Mouse (Mus musculus): ENCODE results near the gene Kazald1. TPM values are rescaled to one million over a fixed set of nuclear protein-coding genes. Genes with fewer than 3 reads are reported as not detected.

Kazald1 gene
- polyA plus RNA-seq (2014; fragmentation: Nextera tagmentation; extraction: Ambion mirVana): 2.7 and 2.9 TPM in 2 replicates

DNA sequence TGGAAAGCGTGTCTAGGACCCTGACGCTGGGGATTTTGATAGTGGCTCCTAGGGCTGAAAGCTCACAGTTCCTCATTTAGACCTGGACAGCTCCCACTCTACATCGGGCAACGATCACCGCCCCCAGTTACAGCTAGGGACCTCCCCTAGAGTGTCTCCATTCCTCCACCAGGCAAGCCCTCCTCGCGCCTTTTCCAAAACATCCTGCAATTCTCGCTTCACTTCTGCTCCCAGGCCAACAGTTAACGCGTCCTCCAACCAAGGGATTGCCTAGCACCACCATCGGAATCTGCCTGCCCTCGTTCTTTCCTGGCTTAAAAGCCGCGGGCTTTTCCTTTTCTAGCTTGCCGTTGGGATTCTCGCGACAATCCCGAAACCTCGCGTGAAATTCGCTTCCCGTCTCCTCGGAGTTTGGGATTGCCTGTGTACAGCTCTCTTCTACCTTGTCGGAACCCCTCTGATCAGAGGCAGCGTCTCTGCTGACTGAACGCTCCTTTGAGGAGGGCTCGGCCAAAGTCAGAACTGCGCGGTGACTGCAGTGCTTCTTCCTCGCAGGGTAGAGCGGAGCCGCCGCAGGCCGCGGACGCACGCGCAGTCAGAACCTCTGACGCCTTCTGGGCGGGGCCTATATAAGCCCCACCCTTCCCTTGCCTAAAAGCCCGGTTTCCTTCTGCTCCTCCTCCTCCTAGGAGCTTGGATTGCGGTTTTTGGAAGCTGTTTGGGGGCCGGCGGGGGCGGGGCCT lies at the start of gene Kazald1:
Kazald1 (plus strand) TSS at position 662 of the 743 bp plus-strand sequence.
- H3K27ac ChIP-seq (ENCODE audit: low read depth, low read length): peak within 1 kb of the TSS; percentile 94
- no peaks in the 10 kb centered on the region for H3K36me3 ChIP-seq (ENCODE audit: control insufficient read depth, insufficient read depth, low read length)
- peak within 1 kb of the TSS; percentile 84 for H3K4me2 ChIP-seq
- H3K9ac ChIP-seq (ENCODE audit: low read depth, low read length): peak within 1 kb of the TSS; percentile 90
- peaks cover 31% of the 10 kb centered on the region for H3K4me1 ChIP-seq (ENCODE audit: control insufficient read depth, insufficient read depth, low read length)
- peak within 1 kb of the TSS; percentile 69 for H3K4me3 ChIP-seq (ENCODE audit: low read depth, low read length)
- ATAC-seq (replicated peaks; ENCODE audit: insufficient number of reproducible peaks, low FRiP score, low TSS enrichment): peak; percentile 69; the same call in 1 of the 2 replicates
- under 1% methylated on average over 45 of the region's 45 CpGs for WGBS (ENCODE audit: insufficient replicate concordance)
- H3K27me3 ChIP-seq (ENCODE audit: control insufficient read depth, insufficient read depth, low read length): peaks cover 45% of the 10 kb centered on the region
- no peaks in the 10 kb centered on the region for H3K9me3 ChIP-seq (replicated peaks; ENCODE audit: control insufficient read depth, low read length)

DNA sequence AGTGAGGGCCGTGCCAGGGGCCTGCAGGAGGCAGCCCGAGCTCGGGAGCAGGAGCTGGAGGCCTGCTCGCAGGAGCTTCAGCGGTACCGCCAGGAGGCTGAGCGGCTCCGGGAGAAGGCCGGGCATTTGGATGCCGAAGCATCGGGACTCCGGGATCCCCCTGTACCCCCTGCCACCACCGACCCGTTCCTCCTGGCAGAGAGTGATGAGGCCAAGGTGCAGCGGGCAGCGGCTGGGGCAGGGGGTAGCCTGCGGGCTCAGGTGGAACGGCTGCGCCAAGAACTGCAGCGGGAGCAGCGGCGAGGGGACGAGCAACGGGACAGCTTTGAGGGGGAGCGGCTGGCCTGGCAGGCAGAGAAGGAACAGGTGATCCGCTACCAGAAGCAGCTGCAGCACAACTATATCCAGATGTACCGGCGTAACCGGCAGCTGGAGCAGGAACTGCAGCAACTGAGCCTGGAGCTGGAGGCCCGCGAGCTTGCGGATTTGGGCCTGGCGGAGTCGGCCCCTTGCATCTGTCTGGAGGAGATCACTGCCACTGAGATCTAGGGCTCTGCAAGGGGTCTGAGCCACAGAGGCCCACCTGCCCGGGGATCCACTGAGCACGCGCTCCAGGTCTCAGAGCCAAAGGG lies 49.0 kb upstream of the Kazald1 start:
- Histone ChIP-seq H3K27ac (ENCODE audit: low read depth, low read length) (no peak overlapping the region), H3K4me2 (no peak overlapping the region), H3K9ac (ENCODE audit: low read depth, low read length) (no peak overlapping the region), H3K4me3 (ENCODE audit: low read depth, low read length) (no peak overlapping the region), H3K9me3 (replicated peaks; ENCODE audit: control insufficient read depth, low read length) (no peaks in the 10 kb centered on the region), H3K27me3 (ENCODE audit: control insufficient read depth, insufficient read depth, low read length) (no peaks in the 10 kb centered on the region), H3K36me3 (ENCODE audit: control insufficient read depth, insufficient read depth, low read length) (peaks cover 31% of the 10 kb centered on the region), H3K4me1 (ENCODE audit: control insufficient read depth, insufficient read depth, low read length) (peaks cover 10% of the 10 kb centered on the region; the same call in 1 of the 2 replicates)
- no peak for ATAC-seq (replicated peaks; ENCODE audit: insufficient number of reproducible peaks, low FRiP score, low TSS enrichment)
- 94% methylated on average over 34 of the region's 37 CpGs for WGBS (ENCODE audit: insufficient replicate concordance)

DNA sequence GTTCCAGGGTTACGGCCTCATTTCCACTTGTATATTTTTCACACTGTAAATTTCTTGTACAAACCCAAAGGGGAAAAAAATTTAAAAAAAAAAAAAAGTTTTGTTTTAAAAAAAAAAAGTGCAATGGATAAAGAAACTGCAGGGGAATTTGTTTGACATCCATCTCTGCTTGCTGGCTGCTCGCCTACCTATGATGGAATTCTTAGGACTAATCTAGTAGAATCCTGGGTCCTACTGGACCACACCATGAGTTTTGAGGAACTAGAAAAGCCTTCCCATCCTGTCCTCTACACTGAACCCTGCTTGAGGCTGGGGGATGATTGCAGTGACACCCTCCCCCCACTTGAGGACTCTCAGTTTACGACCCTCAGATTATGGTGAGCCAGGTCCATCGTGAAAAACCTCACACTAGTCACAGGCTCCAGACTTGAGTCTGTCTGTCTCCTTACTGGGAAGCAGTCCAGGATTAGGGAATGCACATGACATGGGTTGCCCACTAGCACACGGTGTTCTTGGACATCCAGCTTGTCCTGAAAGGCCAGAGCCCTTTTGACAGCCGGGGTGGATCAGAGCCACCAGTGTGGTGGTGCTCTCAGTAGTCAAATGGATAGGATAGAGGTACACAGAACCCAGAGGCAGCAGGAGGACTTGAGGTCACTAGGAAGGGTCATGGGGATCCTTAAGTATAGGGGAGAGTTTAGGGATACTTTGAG lies 47.9 kb upstream of the Kazald1 start:
- no peak overlapping the region for H3K9ac ChIP-seq (ENCODE audit: low read depth, low read length)
- H3K4me1 ChIP-seq (ENCODE audit: control insufficient read depth, insufficient read depth, low read length): peaks cover 10% of the 10 kb centered on the region; the same call in 1 of the 2 replicates
- peaks cover 27% of the 10 kb centered on the region for H3K36me3 ChIP-seq (ENCODE audit: control insufficient read depth, insufficient read depth, low read length)
- WGBS (ENCODE audit: insufficient replicate concordance): 75% methylated on average over 6 of the region's 6 CpGs
- ATAC-seq (replicated peaks; ENCODE audit: insufficient number of reproducible peaks, low FRiP score, low TSS enrichment): no peak
- no peaks in the 10 kb centered on the region for H3K9me3 ChIP-seq (replicated peaks; ENCODE audit: control insufficient read depth, low read length)
- H3K4me2 ChIP-seq: no peak overlapping the region
- no peak overlapping the region for H3K27ac ChIP-seq (ENCODE audit: low read depth, low read length)
- no peak overlapping the region for H3K4me3 ChIP-seq (ENCODE audit: low read depth, low read length)
- H3K27me3 ChIP-seq (ENCODE audit: control insufficient read depth, insufficient read depth, low read length): no peaks in the 10 kb centered on the region

- ATAC-seq (replicated peaks; ENCODE audit: insufficient number of reproducible peaks, low FRiP score, low TSS enrichment): no peak
- H3K36me3 ChIP-seq (ENCODE audit: control insufficient read depth, insufficient read depth, low read length): peaks cover 22% of the 10 kb centered on the region
Measured at GRCm38 (mm10) chr19:45027848-45028247, 47.2 kb upstream of the Kazald1 start.

GRCm38 (mm10) chr19:45028746-45029145 lies 46.3 kb upstream of the Kazald1 start:
- Histone ChIP-seq H3K27me3 (ENCODE audit: control insufficient read depth, insufficient read depth, low read length) (no peaks in the 10 kb centered on the region), H3K27ac (ENCODE audit: low read depth, low read length) (no peak overlapping the region), H3K4me3 (ENCODE audit: low read depth, low read length) (no peak overlapping the region), H3K4me1 (ENCODE audit: control insufficient read depth, insufficient read depth, low read length) (peaks cover 15% of the 10 kb centered on the region), H3K9me3 (replicated peaks; ENCODE audit: control insufficient read depth, low read length) (no peaks in the 10 kb centered on the region), H3K9ac (ENCODE audit: low read depth, low read length) (no peak overlapping the region), H3K4me2 (no peak overlapping the region), H3K36me3 (ENCODE audit: control insufficient read depth, insufficient read depth, low read length) (peaks cover 19% of the 10 kb centered on the region)
- 52% methylated on average over 19 of the region's 19 CpGs for WGBS (ENCODE audit: insufficient replicate concordance)
- ATAC-seq (replicated peaks; ENCODE audit: insufficient number of reproducible peaks, low FRiP score, low TSS enrichment): no peak

More at GRCm38 (mm10) chr19:45027848-45028247, 47.2 kb upstream of the Kazald1 start:
- Histone ChIP-seq H3K4me3 (ENCODE audit: low read depth, low read length) (no peak overlapping the region), H3K4me2 (no peak overlapping the region), H3K27me3 (ENCODE audit: control insufficient read depth, insufficient read depth, low read length) (no peaks in the 10 kb centered on the region), H3K9ac (ENCODE audit: low read depth, low read length) (no peak overlapping the region), H3K27ac (ENCODE audit: low read depth, low read length) (no peak overlapping the region), H3K9me3 (replicated peaks; ENCODE audit: control insufficient read depth, low read length) (no peaks in the 10 kb centered on the region), H3K4me1 (ENCODE audit: control insufficient read depth, insufficient read depth, low read length) (peaks cover 13% of the 10 kb centered on the region)
- WGBS (ENCODE audit: insufficient replicate concordance): 84% methylated on average over 6 of the region's 6 CpGs

GRCm38 (mm10) chr19:45029571-45029970 lies 45.5 kb upstream of the Kazald1 start:
- Histone ChIP-seq H3K4me2 (no peak overlapping the region), H3K9ac (ENCODE audit: low read depth, low read length) (no peak overlapping the region), H3K4me3 (ENCODE audit: low read depth, low read length) (no peak overlapping the region), H3K4me1 (ENCODE audit: control insufficient read depth, insufficient read depth, low read length) (peaks cover 15% of the 10 kb centered on the region), H3K9me3 (replicated peaks; ENCODE audit: control insufficient read depth, low read length) (no peaks in the 10 kb centered on the region), H3K36me3 (ENCODE audit: control insufficient read depth, insufficient read depth, low read length) (peaks cover 14% of the 10 kb centered on the region), H3K27me3 (ENCODE audit: control insufficient read depth, insufficient read depth, low read length) (no peaks in the 10 kb centered on the region), H3K27ac (ENCODE audit: low read depth, low read length) (no peak overlapping the region)
- ATAC-seq (replicated peaks; ENCODE audit: insufficient number of reproducible peaks, low FRiP score, low TSS enrichment): no peak
- 49% methylated on average over 9 of the region's 9 CpGs for WGBS (ENCODE audit: insufficient replicate concordance)

DNA sequence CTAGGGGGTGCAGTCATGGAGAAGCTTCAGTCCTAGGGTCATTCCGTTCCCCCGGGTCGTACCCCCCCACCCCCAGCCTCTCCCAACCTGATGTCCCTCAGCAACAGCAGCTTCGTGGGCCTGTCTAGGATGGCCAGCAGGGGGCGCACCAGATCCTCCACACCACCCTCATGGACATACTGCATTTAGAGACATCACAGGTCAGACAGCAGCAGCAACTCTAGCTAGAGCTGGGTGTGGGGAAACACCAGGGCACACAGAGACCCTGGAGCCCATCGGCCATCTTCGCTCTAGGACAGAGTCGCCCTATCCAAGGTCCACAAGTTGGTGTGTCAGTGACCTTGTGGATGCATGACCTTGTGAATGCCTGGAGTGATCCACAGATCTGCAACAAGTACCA lies 44.9 kb upstream of the Kazald1 start:
- peaks cover 15% of the 10 kb centered on the region for H3K4me1 ChIP-seq (ENCODE audit: control insufficient read depth, insufficient read depth, low read length)
- no peak overlapping the region for H3K4me3 ChIP-seq (ENCODE audit: low read depth, low read length)
- no peak overlapping the region; the same call in 1 of the 2 replicates for H3K9ac ChIP-seq (ENCODE audit: low read depth, low read length)
- no peaks in the 10 kb centered on the region for H3K27me3 ChIP-seq (ENCODE audit: control insufficient read depth, insufficient read depth, low read length)
- 25% methylated on average over 8 of the region's 8 CpGs for WGBS (ENCODE audit: insufficient replicate concordance)
- H3K27ac ChIP-seq (ENCODE audit: low read depth, low read length): no peak overlapping the region
- H3K36me3 ChIP-seq (ENCODE audit: control insufficient read depth, insufficient read depth, low read length): peaks cover 9% of the 10 kb centered on the region
- H3K4me2 ChIP-seq: no peak overlapping the region
- ATAC-seq (replicated peaks; ENCODE audit: insufficient number of reproducible peaks, low FRiP score, low TSS enrichment): no peak
- H3K9me3 ChIP-seq (replicated peaks; ENCODE audit: control insufficient read depth, low read length): no peaks in the 10 kb centered on the region

Data from heart, embryonic 11.5 days (tissue).